Mouse (Mus musculus) cortical plate, adult 2 months (tissue): Measurements from ENCODE around the gene Fndc9.

Experiments used
- CTCF ChIP-seq: fragments of 200-500 bp; IDR thresholded peaks from 2 replicates; pipeline ENCODE4 v1.5.1; 2011; ENCODE audit warnings: mild to moderate bottlenecking, control low read depth, low read length; ENCODE audit not compliant: insufficient read depth; ENCODE audit errors: extremely low read depth
- POLR2A ChIP-seq: fragments of 200-500 bp; IDR thresholded peaks from 2 replicates; pipeline ENCODE4 v1.6.1; 2011; ENCODE audit warnings: mild to moderate bottlenecking, low read length, control low read depth; ENCODE audit not compliant: insufficient read depth; ENCODE audit errors: extremely low read depth

DNA sequence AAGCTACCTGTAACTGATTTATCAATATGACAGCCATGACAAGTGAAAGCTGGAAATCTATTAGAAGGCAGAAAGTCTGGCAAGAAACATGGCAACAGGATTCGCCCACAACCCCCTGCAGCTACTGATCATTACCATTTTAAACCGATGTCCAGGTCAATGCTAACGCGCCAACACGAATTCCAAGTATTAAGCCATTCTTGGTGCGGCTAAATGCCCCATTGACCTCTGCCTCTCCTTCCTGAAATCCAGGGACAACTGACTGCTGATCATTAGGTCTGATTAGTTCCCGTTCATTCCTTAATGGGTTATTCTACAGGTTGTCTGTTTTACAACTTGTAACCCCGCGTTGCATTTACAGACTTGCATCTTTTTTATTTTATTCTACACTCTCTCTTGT is 17.6 kb upstream of the Fndc9 start:
- TF ChIP-seq CTCF (no peak), POLR2A (no peak)
